Mouse (Mus musculus): ENCODE measurements around the gene Vrk1. TPM values are rescaled to one million over a fixed set of nuclear protein-coding genes. Genes with fewer than 3 reads are reported as not detected.

The Vrk1 gene
- total RNA-seq, 2 experiments from 2014 or later = 12.6 to 17.7 TPM

DNA sequence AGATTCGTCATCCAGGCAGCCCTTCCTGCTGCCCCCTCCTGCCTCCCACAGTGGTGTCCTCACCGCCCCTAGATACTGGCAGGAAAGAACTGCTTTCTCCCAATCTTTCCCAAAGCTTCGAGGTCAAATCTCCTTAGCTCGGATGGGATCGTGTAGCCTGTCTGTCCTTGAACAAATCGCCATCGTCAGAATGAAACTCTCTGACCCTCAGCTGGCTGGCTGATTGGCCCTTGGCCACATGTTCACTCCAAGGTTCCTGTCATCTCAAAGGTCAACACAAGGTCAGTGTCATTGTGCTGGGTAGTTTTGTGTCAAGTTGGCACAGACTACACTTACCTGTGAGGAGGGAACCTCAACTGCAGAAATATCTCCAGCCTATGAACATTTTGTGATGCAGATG lies 16.7 kb upstream of the Vrk1 start:
- DNase-seq (ENCODE audit: low spot score in 2 of 2) = no peak
- intact Hi-C loops (cut with DNase I) = no loop called here

GRCm38 (mm10) chr12:105995940-105996339 lies 14.1 kb upstream of the Vrk1 start:
- intact Hi-C loops (cut with DNase I) = no loop called here
- DNase-seq (ENCODE audit: low spot score in 2 of 2) = peak in 1 of 2 experiments; percentile 72

DNA sequence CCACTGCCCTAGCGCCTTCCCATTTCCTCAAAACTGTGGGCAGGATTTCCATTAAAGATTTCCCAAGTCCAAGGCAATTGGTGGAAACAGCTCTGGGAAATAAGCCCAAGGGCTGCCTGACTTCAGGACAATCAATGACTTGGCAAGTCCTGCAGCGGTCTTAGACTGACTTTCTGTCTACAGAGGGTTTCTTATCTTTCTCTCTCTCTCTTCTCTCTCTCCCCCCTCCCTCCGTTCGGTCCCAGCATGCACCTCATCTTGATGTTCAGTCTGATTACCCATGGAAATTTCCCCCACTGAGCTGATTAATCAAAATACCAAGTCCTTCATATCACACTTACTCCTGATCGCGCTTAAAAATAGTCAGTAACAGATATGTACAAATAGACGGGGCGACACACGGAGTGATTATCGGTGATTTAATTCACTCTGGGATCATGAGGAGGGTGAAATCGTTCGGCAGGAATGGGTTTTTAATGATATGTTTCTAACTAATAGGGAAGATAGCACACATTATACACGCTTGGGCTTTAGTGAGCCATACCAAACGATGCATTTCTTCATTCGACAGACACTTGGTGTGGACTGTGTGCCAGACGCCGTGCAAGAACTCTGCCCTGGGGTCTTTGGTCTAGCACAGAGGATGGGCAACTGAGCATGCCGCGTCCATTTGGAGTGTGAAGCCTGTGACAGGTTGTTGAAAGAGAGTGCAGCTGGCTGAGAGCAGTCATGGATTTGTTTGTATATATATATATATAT lies 12.8 kb upstream of the Vrk1 start:
- no peak for DNase-seq (ENCODE audit: low spot score in 2 of 2)
- intact Hi-C loops (cut with DNase I) = no loop called here

DNA sequence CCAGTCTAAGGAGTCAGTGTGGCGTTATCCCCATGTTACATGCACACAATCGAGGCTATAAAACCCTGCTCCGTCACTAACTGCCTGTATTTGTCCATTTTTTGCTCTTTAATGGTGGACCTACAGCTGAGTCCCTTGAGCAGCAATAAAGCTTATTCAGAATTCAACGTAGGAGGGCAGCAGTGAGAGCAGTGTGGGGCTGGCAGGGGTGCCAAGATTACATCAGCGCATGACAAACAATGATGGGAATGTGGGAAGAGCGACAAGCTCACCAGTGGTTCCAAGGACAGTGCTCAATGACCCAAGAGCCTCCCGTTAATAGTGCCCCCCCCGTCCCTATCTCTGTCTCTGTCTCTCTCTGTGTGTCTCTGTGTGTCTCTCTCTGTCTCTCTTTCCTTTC lies 8.3 kb upstream of the Vrk1 start:
- intact Hi-C loops (cut with DNase I) = no loop called here
- DNase-seq (ENCODE audit: low spot score in 2 of 2) = peak in 1 of 2 experiments; percentile 54

DNA sequence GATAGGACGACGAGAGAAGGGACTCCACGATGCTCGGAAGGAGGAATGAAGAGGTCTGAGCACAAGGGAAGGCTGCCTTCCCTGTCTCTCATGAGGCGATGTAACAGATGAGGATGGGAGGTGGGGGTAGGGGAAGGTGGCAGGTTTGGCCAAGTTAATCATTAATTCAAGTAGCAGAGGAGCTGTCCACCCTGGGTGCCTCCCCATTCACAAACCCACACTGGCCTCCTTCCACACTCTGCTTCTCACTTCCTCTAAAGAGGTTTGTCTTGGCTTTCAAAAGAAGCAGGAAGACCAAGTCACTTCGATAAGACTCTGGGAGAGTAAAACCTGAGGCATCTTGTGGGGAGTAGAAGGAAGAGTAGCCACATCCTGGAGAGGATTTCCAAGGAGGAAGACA lies 5.3 kb upstream of the Vrk1 start:
- intact Hi-C loops (cut with DNase I) = no loop called here

GRCm38 (mm10) chr12:106006218-106006617 lies 3.8 kb upstream of the Vrk1 start:
- intact Hi-C loops (cut with DNase I) = no loop called here
- no peak for DNase-seq (ENCODE audit: low spot score in 2 of 2)

More for the DNA sequence above, 5.3 kb upstream of the Vrk1 start:
- DNase-seq (ENCODE audit: low spot score in 2 of 2) = no peak

DNA sequence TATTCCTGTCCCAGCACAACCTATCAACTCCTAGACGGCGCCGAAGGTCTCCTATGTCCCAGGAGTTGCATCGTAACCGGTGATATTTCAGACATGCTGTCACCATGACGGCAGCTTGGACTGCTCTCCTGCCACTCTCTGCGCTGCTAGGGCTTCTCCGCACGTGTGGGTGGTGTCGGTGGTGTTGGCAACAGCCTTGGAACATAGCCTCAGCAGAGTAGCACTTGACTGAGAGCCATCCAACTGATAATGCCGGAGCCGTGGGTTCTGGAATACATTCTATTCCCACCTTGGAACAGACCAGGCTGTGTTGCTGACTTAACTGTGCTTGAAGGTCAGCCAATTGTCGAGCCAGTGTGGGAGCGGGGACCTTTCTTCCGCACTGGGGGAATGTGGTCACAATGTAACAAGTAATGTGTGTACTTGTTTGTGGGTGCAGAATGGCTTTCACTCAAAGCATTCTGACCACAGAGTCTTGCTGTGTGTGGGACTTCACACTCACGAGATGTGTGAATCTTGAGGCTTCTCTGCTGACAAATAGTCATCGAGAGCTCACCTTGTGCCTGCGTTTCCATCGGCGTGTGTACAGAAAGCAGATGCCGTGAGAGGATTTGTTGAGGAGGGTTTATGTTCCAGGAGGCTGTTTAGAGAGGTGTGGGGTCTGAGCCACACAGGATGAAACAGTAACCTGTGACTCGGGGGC lies 1.5 kb upstream of the Vrk1 start:
- intact Hi-C loops (cut with DNase I) = loop anchor here (2.0 kb wide), 1 partner anchor 48 kb away; no protein-coding TSS in a partner anchor
- DNase-seq (ENCODE audit: low spot score in 2 of 2) = peak; percentile 71 to 88

DNA sequence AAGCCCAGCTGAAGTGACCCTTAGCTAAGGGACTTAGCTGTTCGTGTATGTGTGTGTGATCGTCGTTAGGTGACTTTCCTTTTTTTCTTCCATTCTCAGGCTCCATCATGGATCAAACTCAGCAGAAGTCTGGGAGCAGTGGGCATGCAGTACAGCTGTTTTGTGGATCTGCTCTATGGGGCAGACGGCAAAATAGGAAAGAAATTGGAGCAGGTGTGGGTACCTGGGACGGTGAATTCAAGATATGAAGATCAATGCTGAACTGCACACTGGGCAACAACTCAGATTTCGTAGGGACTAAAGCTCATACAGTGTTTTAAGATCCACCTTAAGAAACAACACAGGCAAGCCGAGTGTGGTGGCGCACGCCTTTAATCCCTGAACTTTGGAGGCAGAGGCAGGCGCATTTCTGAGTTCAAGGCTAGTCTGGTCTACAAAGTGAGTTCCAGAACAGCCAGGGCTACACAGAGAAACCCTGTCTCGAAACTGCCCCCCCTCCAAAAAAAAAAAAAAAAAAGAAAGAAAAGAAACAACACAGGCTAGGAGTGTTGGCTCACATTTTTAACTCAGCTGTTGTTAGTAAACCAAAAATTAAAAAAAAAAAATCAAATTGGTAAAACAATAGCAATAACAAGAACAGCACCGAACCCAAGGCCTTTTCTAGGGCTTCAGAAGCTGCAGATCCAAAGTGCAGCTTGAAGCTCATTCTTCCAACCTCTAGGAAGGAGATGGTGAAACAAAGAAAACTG lies 732 bp upstream of the Vrk1 start:
- no peak for DNase-seq (ENCODE audit: low spot score in 2 of 2)
- intact Hi-C loops (cut with DNase I) = loop anchor here (2.0 kb wide), 1 partner anchor 48 kb away; no protein-coding TSS in a partner anchor

- no peak for DNase-seq (ENCODE audit: low spot score in 2 of 2)
- intact Hi-C loops (cut with DNase I) = loop anchor here (5.0 kb wide), 1 partner anchor 45 kb away; no protein-coding TSS in a partner anchor
Measured at GRCm38 (mm10) chr12:106012161-106012560, 2.1 kb downstream of the Vrk1 start.

DNA sequence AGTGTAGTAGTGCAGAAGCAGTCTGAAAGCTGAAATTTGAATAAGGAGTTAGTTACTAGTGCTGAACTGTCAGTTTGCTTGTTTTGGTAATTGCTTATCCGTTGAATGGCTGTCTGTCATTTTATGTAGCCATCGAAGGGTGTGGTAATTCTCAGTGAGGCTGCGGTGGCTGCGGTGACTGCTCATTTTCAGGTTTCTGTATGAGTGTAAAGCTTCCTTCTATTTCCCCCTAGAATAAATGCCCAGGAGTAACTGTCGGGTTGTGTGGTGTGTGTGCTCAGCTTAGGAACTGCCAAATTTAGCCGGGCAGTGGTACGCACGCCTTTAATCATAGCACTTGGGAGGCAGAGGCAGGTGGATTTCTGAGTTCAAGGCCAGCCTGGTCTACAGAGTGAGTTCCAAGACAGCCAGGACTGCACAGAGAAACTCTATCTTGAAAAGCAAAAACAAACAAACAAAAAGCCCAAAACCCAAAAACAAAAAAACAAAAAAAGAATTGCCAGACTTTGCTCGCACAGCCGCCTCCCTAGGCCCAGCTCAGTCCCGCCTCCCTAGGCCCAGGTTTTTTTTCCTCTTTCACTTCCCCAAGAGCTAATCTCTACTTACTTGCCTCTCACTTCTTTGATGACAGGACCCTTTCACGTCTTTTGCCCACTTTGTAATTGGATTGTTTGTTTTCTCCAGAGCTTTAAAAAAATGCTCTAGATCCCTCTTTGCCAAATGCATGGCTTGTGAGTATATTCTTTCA lies 6.4 kb downstream of the Vrk1 start:
- DNase-seq (ENCODE audit: low spot score in 2 of 2) = no peak
- intact Hi-C loops (cut with DNase I) = no loop called here

- intact Hi-C loops (cut with DNase I) = no loop called here
Measured at GRCm38 (mm10) chr12:106020063-106020462, 10.0 kb downstream of the Vrk1 start.

GRCm38 (mm10) chr12:106023652-106024051 lies 13.6 kb downstream of the Vrk1 start:
- intact Hi-C loops (cut with DNase I) = no loop called here
- DNase-seq (ENCODE audit: low spot score in 2 of 2) = no peak

More at GRCm38 (mm10) chr12:106020063-106020462, 10.0 kb downstream of the Vrk1 start:
- DNase-seq (ENCODE audit: low spot score in 2 of 2) = no peak

GRCm38 (mm10) chr12:106025416-106025815 lies 15.4 kb downstream of the Vrk1 start:
- intact Hi-C loops (cut with DNase I) = no loop called here
- DNase-seq (ENCODE audit: low spot score in 2 of 2) = no peak

- DNase-seq (ENCODE audit: low spot score in 2 of 2) = no peak
- intact Hi-C loops (cut with DNase I) = no loop called here
Measured at GRCm38 (mm10) chr12:106026385-106027134, 16.5 kb downstream of the Vrk1 start.

GRCm38 (mm10) chr12:106027372-106027771 lies 17.3 kb downstream of the Vrk1 start:
- intact Hi-C loops (cut with DNase I) = no loop called here
- peak in 1 of 2 experiments; percentile 86 for DNase-seq (ENCODE audit: low spot score in 2 of 2)

GRCm38 (mm10) chr12:106029582-106029981 lies 19.6 kb downstream of the Vrk1 start:
- DNase-seq (ENCODE audit: low spot score in 2 of 2) = no peak
- intact Hi-C loops (cut with DNase I) = loop anchor here (2.0 kb wide), 1 partner anchor 47 kb away; no protein-coding TSS in a partner anchor

- DNase-seq (ENCODE audit: low spot score in 2 of 2) = no peak
- intact Hi-C loops (cut with DNase I) = no loop called here
Measured at GRCm38 (mm10) chr12:106030146-106030745, 20.2 kb downstream of the Vrk1 start.

- intact Hi-C loops (cut with DNase I) = no loop called here
- DNase-seq (ENCODE audit: low spot score in 2 of 2) = no peak
Measured at GRCm38 (mm10) chr12:106030796-106031195, 20.8 kb downstream of the Vrk1 start.

Measured in left cerebral cortex, postnatal 25 days (tissue).